ENCODE assay signal across 12 mouse cellular contexts in the genomic region with DNA sequence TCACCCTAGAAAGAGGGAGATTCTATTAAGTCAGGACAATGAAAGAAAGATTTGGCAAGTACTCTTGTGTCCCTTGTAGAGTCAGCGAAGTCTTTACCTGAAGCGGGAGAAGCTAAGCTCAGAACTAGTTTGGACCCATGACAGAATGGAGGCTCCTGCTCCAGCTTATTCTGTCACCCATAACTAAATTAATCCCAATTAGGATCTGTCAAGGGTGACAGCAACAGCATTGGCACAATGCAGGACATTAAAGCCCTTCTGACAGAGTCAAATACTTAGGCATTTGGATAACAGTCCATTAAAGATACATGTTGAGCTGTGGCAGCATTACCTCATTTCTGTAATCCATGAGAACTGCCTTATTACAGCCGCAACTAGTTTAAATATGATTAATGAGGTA.
"Had no signal": no experiment of that assay in that cellular context is flagged by ENCODE, and none has a peak within 500 bp of the region (broad histone marks: within the 10 kb centered on the region; RNA-seq: fewer than 3 reads in every experiment).

No protein-coding gene starts in this region.

- H3K4me3 ChIP-seq: left cerebral cortex, adult 2 months; limb, embryonic 12.5 days; liver, embryonic 13.5 days; lung, embryonic 15.5 days; neural tube, embryonic 13.5 days had no signal

- DNase-seq: kidney, adult 8-10 months; kidney, postnatal 25 days; liver; liver, embryonic 13.5 days; liver, postnatal 0 days; thymus, postnatal 4 days had no signal

- H3K27ac ChIP-seq: left cerebral cortex, adult 2 months; limb, embryonic 12.5 days; liver, embryonic 13.5 days; lung, embryonic 15.5 days; neural tube, embryonic 13.5 days; stomach, postnatal 0 days had no signal

- H3K36me3 ChIP-seq: limb, embryonic 12.5 days; liver, embryonic 13.5 days; lung, embryonic 15.5 days; neural tube, embryonic 13.5 days had no signal

- H3K27me3 ChIP-seq: limb, embryonic 12.5 days; liver, embryonic 13.5 days; lung, embryonic 15.5 days; neural tube, embryonic 13.5 days had no signal

- H3K9ac ChIP-seq: limb, embryonic 12.5 days; liver, embryonic 13.5 days; liver, postnatal 0 days; lung, embryonic 15.5 days; neural tube, embryonic 13.5 days had no signal

- ATAC-seq: intestine, embryonic 16.5 days; liver, postnatal 0 days had no signal

- H3K4me1 ChIP-seq: limb, embryonic 12.5 days; liver, embryonic 13.5 days; lung, embryonic 15.5 days; neural tube, embryonic 13.5 days had no signal

- H3K9me3 ChIP-seq: limb, embryonic 12.5 days; liver, embryonic 13.5 days; lung, embryonic 15.5 days; neural tube, embryonic 13.5 days had no signal

- H3K4me2 ChIP-seq: limb, embryonic 12.5 days; liver, embryonic 13.5 days; lung, embryonic 15.5 days; neural tube, embryonic 13.5 days had no signal
